Mouse (Mus musculus) layer of hippocampus, adult 11-12 months (tissue): ENCODE data around the gene Stk11.

ENCODE experiments used
- DNase-seq: peaks from one replicate; pipeline ENCODE4 v3.0.0; 2022; ENCODE audit warnings: low spot score

The Stk11 gene

GRCm38 (mm10) chr10:80131316-80131951 is 15.8 kb downstream of the Stk11 start:
- no peak for DNase-seq

DNA sequence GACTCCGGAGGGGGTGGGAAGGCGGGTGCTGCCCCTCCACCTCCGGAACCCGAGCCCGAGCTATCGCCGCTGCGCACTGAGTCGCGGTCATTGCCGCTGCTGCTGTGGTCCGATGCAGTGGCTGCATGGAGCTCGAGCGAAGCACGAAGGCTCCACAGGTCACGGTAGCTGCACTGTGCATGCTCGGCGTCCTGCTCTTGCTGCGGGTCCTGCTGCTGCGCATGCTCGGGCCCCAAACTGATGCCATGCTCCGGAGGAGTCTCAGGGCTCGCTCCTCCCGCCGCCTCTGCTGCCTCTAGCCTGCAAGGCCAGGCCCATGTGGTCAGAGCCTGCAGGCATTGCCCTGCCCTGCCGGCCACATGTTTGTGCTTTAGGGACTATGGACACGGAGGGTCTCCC is 16.3 kb downstream of the Stk11 start:
- DNase-seq = no peak

DNA sequence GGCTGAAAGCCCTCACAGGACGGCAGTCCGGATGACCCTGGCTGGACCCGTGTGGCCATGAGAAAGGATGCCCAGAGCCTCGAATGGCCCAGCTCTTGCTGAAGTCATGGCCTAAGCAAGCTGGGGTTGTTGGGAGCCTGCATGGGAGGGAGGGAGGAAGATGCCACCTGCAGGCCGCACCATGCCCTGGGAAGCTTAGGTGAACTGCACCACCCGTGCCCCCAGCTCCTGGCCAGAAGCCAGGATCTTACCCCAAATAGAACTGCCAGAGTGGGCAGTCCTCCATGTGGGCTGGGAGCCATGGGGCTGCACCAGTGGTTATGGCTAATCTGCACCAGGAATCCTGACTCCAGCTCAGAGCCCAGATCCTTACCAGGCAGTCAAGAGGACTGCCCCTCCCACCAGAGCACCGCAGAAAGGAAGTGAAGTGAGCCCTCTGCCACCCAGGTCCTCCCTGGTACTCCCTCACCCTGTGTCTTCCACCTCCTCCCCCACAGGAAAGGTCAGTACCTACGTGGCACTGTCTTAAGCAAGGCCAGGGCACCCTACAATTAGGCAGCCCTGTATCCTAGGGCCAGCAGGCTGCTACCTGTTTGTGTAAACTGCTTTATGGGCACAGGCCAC is 17.7 kb downstream of the Stk11 start:
- no peak for DNase-seq

DNA sequence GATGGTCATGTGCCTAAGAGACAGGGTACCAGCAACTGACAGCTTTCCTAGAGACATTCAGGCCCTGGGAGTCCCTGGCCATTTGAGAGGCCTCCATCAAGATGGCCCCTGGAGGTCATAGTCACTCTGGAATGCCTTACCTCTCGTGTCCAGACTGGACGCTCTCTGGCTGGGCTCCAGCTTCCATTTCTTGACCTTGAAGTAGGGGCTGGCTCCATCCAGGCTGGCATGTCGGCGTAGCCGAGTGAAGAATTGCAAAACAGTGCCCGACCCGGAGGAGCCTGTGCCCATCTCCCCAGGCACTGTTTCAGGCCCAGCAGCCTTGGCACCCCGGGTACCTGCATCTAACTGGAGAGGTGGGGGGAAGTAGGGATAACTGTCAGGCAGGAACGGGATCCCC is 18.8 kb downstream of the Stk11 start:
- no peak for DNase-seq

DNA sequence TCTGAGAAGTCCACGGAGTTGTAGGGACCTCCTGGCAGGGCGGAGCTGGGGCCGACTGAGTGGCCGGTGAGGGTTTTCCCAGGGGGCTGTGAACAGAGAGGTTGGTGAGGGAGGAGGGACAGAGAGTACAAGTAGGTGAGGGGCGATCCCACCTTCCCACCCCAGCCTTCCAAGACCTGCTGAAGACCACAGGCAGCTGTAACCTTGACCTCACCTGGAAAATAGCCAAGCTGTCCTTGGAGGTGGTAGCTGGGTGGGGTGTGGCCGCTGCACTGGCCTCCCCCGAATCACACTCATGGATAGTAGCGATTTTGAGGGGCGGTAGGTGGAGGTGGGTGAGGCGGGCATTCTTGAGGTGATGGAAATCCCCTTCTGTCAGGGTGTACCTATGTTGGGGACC is 19.6 kb downstream of the Stk11 start:
- DNase-seq = no peak

DNA sequence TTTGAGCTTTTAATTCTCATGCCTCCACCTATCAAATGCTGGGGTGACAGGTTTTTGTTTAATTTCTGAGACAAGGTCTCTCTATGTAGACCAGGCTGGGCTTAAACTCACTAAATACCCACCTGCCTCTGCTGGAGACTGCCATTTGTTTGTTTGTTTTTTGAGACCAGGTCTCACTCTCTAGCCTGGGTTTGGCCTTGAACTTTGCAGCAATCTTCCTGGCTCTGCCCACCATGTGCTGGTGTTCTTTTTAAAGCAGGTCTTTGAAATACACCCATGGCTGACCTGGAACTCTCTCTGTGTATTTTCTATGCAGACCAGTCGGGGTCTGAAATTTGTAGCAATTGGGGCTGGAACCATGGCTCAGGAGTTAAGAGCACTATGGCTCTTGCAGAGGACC is 20.0 kb downstream of the Stk11 start:
- DNase-seq = no peak

GRCm38 (mm10) chr10:80136179-80136951 is 20.8 kb downstream of the Stk11 start:
- no peak for DNase-seq

DNA sequence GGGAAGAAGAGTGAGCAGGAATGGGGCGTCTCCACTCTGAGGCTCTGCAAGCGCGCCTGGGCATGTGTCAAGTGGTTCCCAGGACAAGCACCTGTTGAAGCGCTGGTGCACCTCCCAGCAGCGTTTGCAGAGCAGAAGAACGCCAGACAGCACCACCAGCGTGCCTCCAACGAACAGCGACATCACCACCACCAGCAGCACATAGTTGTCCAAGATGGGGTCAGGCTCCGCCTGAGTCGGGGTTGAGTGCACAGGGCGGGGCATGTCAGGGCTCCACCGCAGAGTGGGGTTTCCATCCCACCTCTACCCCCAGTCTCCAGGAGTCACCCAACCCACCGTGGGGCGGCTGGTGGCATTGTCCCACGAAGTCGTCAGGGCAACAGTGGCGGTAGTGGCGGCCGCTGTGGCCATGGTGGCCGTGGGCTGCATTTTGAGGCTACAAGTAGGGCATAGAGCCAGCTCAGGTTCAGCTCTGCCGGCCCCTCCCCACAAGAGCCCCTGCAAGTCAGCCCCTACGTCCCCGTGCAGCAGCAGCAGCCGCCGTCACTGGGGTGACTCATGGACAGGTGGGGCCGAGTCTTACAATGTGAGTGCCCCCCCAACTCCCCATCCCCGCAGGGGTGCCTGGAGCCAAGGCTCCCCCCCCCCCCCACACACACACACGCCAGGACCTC is 21.5 kb downstream of the Stk11 start:
- no peak for DNase-seq

DNA sequence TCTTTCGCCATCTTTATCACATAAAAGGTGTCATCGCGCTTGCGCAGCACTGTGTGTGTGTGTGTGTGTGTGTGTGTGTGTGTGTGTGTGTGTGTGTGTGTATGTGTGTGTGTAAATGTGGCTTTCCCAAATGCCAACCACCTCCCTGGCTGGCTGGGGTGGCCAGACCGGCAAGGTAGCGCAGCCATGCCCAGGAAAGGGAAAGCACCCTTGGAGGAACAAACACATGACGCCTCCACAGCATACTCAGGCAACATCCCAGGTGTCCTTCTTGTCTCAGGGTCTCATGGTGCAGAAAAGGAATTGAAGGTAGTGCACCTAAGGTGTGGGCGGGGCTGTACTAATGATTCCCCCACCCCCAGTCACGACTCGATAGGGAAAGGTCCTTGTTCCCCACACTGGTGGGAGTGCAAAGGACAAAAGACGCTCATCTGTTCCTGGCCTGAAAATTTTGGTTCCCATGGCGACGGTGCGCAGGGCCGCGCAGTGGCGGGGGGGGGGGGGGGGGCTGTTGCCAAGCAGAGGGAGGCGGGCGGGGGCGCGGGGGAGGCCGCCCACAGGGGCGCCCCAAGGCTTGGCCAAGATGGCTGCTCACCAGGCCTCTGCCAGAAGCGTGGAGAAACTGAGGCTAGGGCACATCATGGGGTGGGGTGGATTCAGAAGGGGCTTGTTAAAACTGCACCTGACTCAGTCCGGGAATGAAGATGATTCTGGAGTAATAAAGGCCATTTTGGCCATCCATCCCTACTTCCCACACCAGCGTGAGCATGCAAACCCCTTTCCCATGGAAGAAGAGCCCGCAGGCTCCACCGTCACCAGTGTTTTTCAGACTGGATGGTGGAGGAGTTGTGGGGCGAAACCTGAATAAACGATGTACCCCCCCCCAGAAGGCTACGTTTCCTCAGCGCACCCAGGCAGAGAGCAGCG is 22.3 kb downstream of the Stk11 start:
- DNase-seq = peak; percentile 56

- peak; percentile 73 for DNase-seq
Observed at GRCm38 (mm10) chr10:80138553-80139438, 23.2 kb downstream of the Stk11 start, which contains the start of gene Atp5d. Gene Atp5d, plus strand, starts transcription at chr10:80138632.

DNA sequence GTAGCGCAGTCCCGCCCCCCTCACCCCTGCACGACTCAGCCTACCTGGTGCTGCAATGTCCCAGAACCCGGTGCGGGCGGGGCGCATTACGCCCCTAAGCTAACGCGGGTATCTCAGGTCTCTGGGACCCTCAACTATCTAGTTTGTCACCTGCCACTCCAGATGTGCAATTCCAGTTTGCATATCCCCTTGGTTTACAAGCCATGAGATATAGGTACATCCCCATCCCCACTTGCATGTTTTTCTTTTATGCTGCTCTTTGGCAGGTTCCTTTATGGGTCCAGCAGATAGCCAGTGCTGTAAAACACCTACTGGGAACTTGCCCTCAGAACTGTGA is 23.8 kb downstream of the Stk11 start:
- DNase-seq = no peak

DNA sequence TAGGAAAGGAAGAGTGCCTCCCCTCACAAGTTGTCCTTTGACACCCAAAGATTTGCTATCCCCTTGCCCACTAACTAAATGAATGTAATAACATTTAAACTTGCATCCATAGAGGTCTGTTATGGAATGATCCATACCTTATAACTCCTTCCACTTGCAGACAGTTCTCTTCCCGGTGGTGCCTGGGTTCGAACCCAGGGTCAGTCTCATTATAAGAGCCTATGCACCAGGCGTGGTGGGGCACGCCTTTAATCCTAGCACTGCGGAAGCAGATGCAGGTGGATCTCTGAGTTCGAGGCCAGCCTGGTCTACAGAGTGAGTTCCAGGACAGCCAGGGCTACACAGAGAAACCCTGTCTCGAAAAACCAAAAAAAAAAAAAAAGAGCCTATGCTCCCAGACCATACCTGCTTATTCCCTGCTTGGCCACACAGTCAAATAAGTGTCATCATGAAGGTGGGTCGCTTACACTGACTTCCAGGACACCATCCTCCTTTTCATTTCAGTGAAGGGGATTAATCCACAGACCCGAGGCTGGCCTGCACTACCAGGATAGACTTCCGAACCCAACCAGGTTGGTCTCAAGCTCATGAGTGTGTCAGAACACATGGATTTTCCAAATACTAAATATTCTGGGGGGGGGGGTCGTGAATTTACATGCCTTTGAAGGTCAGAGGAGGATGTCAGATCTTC is 24.5 kb downstream of the Stk11 start:
- no peak for DNase-seq

DNA sequence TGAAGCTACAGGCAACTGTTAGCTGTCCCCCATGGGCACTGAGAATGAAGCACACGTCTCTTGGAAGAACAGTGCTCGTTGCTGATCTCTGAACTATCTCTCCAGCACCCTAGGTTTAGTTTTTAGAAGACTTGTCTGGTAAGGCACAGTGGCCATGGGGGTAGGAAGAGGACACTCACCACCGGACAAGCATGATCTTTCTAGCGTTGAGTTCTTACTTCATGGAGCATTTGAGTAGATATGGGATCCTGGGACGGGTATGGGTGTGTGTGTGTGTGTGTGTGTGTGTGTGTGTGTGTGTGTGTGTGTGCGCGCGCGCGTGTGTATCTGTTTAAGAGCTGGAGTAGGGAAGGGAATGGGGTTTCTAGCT is 25.0 kb downstream of the Stk11 start, which contains the start of gene Cbarp:
Gene Cbarp (minus strand): TSS at position 170 of the 370 bp plus-strand sequence.
- DNase-seq = no peak

DNA sequence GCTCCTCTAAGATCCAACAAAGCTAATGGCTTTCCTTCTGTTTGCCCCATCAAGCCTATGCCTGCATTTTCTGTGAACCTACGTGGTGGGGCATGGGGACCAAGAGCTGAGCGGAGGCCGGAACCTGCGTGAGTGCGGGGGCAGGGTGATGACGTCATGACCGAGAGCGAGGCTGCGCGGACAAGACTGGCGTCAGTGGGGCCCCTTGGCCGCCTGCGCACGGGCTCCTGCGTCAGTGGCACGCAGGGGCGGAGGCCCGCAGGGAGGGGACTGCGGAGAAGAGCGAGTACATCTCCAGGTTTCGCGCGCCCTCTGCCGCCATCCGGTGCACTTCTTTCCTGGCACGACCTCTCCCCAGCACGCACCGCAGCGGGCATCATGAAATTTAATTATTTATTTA is 25.6 kb downstream of the Stk11 start:
- peak; percentile 97 for DNase-seq

DNA sequence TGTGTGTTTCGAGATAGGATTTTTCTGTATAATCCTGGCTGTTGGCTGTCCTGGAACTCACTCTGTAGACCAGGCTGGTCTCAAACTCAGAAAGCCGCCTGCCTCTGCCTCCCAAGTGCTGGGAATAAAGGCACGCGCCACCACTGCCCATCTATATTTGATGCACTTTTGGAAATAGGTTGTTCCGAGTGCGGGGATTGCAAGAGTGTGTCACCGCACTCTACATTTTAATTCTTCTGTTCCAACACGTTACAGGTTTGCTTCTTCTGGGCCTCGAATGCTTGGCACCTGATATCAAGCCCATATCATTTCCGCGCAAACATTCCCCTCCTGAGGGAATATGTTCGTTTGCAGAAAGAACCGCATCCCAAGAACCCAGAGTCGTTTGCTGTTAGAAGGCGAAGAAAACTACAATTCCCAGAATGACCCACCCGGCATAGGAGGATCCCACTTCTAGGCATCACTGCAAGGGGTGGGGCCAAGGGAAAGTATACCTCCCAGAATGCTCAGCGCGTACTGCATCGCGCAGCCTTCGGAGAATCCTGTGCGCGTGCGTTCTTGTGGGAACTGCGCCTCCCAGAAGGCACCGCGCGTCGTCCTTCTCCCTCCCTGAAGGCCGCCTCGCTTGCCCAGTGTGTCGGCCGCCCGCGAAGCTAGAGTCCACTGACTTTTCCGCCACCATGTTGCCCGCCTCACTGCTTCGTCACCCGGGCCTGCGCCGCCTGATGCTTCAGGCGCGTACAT is 26.4 kb downstream of the Stk11 start:
- peak; percentile 96 for DNase-seq

DNA sequence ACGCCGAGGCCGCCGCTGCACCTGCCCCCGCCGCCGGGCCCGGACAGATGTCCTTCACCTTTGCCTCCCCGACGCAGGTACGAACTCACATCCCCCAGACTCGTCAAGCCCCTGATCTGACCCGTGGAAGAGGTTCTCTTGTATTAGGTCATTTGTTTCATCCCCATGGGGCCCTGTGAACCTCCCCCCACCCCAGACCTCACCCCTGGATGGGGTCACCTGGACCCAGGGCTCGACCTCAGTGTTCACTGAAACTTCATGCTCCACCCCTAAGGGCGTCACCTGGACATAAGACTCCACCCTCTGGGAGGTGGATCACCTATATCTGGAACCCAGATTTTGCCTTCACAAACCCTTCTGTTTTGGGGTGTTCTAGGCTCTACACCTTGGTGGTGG is 26.9 kb downstream of the Stk11 start:
- DNase-seq = no peak

DNA sequence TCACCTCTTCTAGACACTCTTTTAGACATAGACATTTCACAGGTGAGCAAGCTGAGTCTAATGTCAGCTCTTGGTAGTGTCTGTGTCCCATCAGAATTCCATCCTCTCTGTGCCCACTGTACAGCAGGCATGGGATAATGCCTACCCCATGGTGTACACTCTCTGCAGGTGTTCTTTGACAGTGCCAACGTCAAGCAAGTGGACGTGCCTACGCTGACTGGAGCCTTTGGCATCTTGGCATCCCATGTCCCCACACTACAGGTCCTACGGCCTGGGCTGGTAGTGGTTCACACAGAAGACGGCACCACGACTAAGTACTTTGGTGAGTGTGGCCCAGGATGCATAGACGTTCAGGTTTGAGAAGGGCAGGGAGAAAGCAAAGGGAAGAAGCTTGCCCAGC is 28.1 kb downstream of the Stk11 start:
- DNase-seq = no peak

DNA sequence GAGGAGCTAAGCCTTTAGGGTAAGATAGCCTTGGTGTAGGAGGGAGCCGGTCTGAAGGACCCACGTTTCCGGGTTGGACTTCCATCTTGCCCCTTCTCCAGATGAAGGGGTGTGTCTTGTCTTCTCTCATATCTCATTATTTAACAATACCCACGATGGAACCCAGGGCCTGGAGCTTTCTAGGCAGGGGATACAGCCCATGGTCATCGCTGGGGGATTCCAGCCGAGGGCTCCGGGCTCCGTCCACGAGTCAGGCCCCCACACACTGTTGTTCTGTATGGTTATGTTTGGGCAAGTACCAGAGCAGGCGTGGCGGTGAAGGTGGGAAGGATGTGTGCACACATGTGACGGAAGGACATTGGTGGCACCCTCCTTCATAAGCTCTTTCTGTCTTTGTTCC is 28.6 kb downstream of the Stk11 start:
- no peak for DNase-seq
